Mouse (Mus musculus) cerebellum, postnatal 4 days (tissue): ENCODE measurements at regions not wholly inside any gene's neighbourhood (a gene's known extent, or its start where the extent isn't known, plus 50 kb on each side); places are given as distances from the start of the nearest gene placed in this dataset.
"Not testable (repeated sequence)": the region's sequence is repeated elsewhere in the genome, so short reads cannot be mapped to it uniquely, and the experiment has no call there.

ENCODE experiments used
- DNase-seq, 2 experiments: peaks; one replicate each; pipeline ENCODE4 v3.0.0; 2022; ENCODE audit warnings: low spot score in 2 of 2, mixed read lengths in 1 of 2

GRCm38 (mm10) chr12:39594726-39595125 lies 443.1 kb downstream of the Arl4a start:
- no peak for DNase-seq

GRCm38 (mm10) chr12:39593781-39594180 lies 444.0 kb downstream of the Arl4a start:
- not testable (repeated sequence) for DNase-seq

DNA sequence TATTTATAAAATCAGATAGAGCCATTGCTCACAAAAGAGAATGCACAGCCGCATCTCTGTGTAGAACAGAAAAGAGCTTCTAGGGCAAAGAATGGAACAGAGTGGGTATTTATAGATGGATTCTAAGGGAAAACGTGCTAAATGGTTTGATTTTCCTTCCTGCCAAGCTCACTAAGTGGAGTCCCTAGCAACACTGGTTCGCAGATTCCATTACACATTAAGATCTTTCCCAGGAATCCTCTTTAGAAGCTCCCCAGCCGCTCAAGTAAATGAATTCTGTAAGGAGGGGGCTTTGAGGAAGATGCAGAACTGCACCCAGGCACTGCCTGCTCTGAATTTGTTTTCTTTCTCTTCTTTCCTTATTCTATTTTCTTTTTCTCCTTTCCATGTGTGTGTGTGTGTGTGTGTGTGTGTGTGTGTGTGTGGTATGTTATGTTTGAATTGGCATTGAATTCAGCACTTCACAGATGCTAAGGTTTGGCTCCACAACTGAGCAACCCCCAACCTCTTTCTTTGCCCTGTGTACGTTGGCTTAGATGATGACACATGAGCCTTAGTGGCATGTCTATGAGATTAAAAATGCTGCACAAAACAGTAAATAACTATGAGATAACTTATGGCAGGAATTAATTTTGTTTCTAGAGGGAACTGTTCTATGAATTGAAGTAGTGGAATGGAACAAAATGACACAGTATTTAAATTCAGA lies 450.5 kb downstream of the Arl4a start:
- DNase-seq, result no peak

DNA sequence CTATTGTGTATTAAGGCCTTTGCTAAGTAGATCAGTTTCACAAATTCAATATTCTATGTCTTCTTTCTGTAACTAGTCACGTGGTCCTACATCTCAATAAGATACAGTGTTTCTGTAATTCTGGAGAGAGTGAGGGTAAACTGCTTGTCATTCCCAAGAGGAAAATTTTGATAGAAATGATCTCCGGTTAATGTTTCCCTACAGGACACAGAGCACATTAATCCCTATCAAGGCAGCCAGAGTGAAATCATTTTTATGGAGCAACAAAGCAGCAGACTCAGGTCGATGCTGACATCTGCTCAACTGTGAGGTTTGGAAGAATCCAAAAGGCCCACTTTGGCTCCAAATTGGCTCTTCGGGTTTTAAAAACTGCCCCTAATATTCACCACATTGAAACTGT lies 451.7 kb downstream of the Arl4a start:
- no peak for DNase-seq

DNA sequence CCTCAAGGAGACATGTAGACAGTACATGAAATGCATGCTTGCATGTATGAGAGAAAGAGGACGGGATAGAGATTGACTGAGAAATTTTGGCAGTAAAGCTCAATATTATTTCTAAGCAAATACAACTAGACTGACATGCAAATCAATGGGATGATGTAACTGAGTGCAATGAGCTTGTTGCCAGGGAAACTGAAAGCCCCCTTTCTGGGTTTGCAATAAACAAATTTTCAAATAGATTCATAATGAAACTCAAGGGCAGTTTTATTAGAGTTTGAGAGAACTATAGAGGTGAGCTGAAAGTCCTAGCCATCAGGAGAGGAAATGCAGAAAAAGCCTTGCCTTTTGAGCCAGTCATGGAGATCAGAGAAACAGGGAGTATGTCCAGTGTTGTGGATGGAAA lies 460.2 kb downstream of the Arl4a start:
- DNase-seq, result no peak

- DNase-seq, result no peak
Measured at GRCm38 (mm10) chr12:39572802-39573201, 465.0 kb downstream of the Arl4a start.

DNA sequence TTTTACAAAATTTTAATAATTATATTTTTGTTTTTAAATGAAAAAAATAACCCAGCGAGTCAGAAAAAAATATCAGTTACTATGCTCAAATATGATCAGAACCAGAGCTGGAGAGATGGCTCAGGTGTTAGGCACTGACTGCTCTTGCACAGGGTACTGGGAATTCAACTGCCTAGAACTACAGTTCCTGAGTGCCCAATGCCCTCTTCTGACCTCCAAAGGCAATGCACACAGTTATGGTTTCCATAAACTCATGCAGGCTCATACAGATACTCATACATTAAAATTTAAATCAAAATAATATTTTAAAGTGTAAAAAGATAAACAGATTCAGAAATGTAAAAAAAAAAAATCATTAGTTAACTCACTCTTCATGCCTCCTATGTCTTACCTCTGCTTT lies 465.7 kb downstream of the Arl4a start:
- DNase-seq, result no peak

DNA sequence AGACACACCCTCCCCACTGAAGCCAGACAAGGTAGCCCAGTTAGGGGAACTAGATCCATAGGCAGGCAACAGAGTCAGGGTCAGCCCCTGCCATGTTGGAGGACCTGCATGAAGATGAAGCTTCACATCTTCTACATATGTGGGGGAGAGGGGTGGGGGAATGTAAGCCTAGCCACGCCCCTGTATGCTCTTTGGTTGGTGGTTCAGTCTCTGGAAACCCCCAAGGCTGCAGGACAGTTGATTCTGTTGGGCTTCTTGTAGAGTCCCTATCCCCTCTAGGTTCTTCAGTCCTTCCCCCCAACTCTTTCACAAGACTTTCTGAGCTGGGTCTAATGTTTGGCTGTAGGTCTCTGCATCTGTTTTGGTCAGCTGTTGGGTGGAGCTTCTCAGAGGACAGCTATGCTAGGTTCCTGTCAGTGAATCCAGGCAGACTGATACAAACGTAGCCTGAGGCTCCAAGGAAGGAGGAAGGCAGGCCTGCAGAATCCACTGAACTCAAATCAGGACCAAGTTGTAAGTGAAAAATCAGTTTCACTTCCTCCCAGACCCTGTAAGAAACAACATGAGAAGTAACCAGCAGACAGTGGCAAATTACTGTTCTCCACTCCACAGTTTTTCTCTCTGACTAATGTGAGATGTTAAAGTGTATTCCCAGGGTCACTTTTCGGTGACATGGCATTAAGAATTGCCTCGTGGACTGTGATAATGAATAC lies 476.9 kb downstream of the Arl4a start:
- no peak for DNase-seq

DNA sequence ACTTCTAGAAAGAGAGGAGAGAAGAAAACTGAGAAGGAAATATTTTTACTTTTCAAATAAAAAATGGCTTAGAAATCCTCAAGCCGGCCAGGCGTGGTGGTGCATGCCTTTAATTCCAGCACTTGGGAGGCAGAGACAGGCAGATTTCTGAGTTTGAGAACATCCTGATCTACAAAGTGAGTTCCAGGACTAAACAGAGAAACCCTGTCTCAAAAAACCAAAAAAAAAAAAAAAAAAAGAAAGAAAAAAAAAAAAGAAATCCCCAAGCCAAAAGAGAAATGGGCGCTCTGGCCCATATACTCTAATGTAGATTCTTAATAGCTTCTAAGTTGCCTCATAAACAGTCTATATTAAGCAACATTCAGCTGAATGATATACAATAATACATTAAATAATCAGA lies 479.3 kb downstream of the Arl4a start:
- DNase-seq, result no peak

DNA sequence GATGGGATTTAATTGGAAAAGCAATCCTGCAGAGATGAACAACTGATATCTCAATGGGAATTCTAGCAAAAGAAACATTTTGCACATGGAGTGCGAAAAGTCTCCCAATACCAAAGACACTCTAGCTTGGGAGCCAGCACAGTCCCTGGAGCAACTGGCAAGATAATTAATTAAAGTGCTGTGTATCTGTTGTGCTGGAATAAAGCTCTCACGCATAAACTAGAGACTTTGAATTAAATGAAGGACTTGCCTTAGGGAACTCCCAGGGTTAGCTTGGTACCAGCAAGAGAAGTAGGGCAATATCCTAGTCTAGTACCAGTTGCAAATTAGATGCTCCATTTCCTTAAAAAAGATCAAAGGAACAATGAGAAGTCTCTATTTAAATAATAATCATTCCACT lies 501.5 kb downstream of the Arl4a start:
- no peak for DNase-seq

GRCm38 (mm10) chr12:39528121-39528520 lies 509.7 kb downstream of the Arl4a start:
- no peak for DNase-seq

- DNase-seq, result no peak
Measured at GRCm38 (mm10) chr12:39527216-39527600, 510.6 kb downstream of the Arl4a start.

GRCm38 (mm10) chr12:39526535-39527215 lies 511.1 kb downstream of the Arl4a start:
- no peak for DNase-seq

DNA sequence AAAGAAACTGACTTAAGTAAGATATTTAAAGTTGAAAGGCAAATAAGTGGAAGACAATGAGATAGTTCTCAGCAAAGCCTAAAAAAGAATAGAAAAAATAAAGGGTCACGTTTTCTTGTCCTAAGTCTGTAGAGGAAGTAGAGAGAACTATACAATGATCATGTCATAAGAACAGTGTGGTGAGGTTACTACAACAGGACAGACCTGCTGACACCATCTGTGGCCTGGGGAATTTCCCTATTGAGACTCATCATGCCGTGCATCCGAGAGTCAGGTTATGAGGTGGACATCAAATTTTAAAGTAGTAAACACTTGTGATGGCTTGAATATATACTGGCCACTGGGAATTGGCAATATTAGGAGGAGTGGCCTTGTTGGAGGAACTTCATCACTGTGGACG lies 522.1 kb downstream of the Arl4a start:
- no peak for DNase-seq

GRCm38 (mm10) chr12:39510855-39511254 lies 527.0 kb downstream of the Arl4a start:
- no peak for DNase-seq

GRCm38 (mm10) chr12:39510073-39510812 lies 527.6 kb downstream of the Arl4a start:
- DNase-seq, result peak; percentile 29 to 57

DNA sequence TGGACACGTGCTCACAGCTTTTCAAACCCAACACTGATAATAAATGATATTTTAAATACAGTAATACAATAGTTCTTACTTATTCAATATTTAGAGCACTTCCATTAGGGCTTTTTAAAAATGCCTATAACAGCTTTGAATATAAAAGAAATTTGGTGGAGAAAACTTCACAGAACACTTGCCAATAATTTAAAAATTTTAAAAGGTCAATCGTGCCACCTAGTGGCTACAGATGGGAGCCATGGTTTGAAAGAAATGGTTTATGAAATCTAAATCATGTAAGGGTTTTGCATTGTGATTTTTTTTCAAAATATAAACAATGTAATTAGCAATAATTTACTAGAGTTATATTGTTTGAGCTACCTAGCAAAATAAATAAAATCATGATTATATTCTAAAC lies 541.6 kb downstream of the Arl4a start:
- peak in 1 of 2 experiments; percentile 31 for DNase-seq

DNA sequence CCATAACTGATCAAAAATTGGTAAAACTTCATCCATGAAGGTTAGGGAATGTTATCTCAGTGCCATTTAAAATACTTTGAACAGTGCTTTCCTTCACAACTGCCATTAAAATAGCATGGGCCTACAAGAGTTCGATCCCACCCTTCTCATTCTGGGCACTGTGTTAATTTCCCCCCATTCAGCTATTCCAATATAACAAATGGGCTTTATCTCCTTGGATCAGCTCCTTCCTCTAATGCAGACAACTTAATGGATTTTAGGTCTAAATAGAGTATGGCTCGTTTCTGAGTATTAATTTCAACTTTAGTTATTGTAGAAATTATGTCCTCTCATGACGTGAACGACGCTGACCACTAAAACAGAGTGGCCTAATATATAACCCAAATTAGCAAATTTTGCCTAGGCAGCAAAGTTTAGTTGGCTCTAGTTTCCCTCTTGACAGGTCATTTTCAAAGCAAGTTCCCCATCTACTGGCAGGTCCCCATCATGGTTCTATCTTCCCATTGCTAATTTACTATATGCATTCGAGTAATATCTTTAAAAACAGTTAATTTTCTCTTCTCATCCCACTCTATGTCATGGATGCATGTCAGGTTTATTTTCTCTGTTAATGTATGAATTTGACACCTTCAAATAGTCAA lies 544.1 kb downstream of the Arl4a start:
- no peak for DNase-seq

- DNase-seq, result no peak
Measured at GRCm38 (mm10) chr12:39493114-39493513, 544.7 kb downstream of the Arl4a start.

DNA sequence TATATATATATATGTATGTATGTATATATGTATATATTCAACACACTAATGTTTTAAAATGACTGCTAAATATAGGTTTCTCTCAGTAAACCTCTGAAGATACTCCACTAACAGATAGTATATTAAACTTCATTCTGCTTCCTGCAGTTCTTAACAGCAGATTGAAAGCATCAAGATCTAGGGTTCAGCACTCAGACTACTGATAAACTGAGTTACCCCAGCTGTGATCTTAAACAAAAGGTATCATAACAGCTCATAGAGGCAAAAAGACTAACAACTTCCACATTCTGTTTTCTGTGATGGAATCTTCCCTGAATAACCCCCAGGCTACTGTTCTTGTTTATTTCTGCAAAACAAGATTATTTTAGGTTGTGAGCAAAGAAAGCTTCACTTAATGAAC lies 564.8 kb downstream of the Arl4a start:
- no peak for DNase-seq
